Mouse (Mus musculus): ENCODE measurements around the gene Adamtsl1. TPM values are rescaled to one million over a fixed set of nuclear protein-coding genes. Genes with fewer than 3 reads are reported as not detected.

Gene Adamtsl1
- polyA plus RNA-seq, 1 experiment from 2014 or later: 17.6 TPM

DNA sequence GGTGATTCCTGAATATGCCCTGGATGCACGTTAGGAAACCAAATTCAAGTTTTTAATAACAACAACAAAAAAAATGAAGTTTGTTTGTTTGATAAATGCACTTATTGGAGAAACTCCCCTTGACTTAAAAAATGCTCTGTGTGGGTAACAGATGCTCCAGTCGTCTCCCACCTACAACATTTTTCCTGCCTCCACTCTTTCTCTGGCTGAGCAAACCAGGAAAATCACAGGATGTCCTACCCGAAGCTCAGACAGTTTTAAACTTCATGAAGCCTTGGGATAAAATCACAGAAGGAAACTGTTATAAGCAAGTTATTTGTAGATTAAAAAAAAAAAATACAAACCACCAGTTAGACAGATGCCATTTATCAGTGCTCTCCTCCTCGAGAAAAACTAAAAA, 788.1 kb downstream of the Adamtsl1 start:
- Histone ChIP-seq H3K4me1 (no peaks in the 10 kb centered on the region), H3K9ac (no peak overlapping the region), H3K36me3 (no peaks in the 10 kb centered on the region), H3K9me3 (no peaks in the 10 kb centered on the region), H3K27ac (no peak overlapping the region), H3K27me3 (no peaks in the 10 kb centered on the region), H3K4me3 (no peak overlapping the region), H3K4me2 (no peak overlapping the region)
- WGBS: 50% methylated on average over 4 of the region's 4 CpGs
- ATAC-seq (ENCODE audit: borderline replicate concordance, extremely low read depth, low FRiP score, low TSS enrichment): no peak

DNA sequence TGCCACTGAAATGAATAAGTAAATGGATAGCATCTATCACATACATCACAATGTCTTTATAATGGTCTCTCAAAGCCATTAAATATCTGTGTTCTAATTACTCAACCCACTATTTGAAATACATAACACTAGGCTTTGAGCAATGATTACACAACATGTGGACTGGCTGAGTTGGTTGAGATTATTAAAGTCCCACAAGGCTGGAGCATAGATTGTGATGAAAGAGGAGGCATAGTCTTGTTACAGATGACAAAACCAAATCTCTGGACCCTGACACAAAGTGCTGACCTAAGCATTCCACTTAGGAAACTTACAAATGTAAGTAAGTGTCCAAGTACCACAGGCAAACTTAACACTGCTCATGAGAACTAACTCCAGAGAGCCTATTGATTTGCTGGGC, 792.8 kb downstream of the Adamtsl1 start:
- Histone ChIP-seq H3K36me3 (no peaks in the 10 kb centered on the region), H3K27ac (no peak overlapping the region), H3K27me3 (no peaks in the 10 kb centered on the region), H3K4me2 (no peak overlapping the region), H3K9ac (no peak overlapping the region), H3K4me1 (peaks cover 10% of the 10 kb centered on the region), H3K4me3 (no peak overlapping the region), H3K9me3 (no peaks in the 10 kb centered on the region)
- ATAC-seq (ENCODE audit: borderline replicate concordance, extremely low read depth, low FRiP score, low TSS enrichment): no peak

DNA sequence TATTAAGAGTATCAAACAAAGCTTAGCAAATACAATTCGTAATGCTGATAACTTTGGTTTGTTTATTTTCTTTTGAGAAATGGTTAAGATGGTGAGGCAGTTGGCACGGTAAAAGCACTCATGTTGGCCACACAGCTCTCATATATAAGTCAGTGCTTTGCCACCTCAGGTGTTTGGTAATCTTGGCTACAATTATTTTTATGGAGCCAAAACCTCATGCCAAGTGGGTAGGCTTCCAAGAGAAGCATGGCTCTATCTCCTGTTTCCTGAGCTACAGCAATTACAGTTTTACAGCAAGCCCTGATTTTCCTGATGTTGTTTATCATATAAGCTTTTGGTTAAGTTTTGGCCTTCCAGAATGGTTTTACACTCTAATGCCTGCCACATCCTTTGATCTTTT, 795.2 kb downstream of the Adamtsl1 start:
- Histone ChIP-seq H3K9ac (no peak overlapping the region), H3K4me2 (no peak overlapping the region), H3K4me1 (peaks cover 19% of the 10 kb centered on the region), H3K9me3 (no peaks in the 10 kb centered on the region), H3K4me3 (no peak overlapping the region), H3K27ac (no peak overlapping the region), H3K27me3 (no peaks in the 10 kb centered on the region), H3K36me3 (no peaks in the 10 kb centered on the region)
- no peak for ATAC-seq (ENCODE audit: borderline replicate concordance, extremely low read depth, low FRiP score, low TSS enrichment)
- 56% methylated on average over 2 of the region's 2 CpGs for WGBS

DNA sequence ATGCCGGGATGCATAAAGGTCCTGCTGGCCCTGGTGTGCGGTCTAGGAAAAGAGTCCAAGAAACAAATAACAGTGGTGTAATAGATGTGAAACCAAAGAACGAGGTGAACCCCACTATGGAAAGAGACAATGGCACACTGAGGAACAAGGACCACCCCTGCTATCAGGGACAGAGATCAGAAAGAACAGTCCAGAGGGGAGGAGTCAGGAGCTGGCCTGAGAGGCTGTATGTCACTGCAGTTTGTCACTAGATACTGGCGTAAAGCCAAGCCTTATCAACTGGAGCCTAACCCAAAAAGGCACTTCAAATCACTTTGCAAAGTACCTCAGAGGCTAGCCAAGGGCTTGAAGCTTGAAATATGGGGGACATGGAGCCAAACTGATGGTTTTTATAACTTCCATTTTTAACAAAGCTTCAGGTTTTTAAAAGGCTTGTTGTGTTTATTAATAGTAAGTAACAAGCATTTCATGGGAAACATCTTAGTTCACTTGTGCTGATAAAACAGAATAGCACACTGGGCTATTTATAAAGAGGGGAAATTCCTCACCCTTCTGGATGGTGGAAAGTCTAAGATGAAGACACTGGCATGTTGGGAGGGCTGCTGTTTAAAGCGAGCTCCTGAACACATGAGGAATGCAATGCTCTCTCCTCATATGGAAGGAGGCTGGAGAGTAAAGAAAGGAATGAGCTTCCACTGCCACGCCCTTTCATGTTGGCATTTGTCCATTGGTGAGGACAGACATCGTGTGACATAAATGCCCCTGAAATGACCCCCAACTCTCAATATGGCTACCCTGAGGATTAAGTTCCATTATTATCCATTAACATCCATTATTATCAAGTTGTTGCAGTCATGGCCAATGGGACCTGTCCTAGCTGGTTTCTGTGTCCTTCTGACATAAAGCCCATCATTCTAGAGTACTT, 797.1 kb downstream of the Adamtsl1 start:
- no peaks in the 10 kb centered on the region for H3K9me3 ChIP-seq
- H3K27me3 ChIP-seq: no peaks in the 10 kb centered on the region
- ATAC-seq (ENCODE audit: borderline replicate concordance, extremely low read depth, low FRiP score, low TSS enrichment): no peak; the same call in 1 of the 2 replicates
- H3K4me3 ChIP-seq: no peak overlapping the region
- peaks cover 37% of the 10 kb centered on the region for H3K4me1 ChIP-seq
- no peak overlapping the region for H3K4me2 ChIP-seq
- no peaks in the 10 kb centered on the region for H3K36me3 ChIP-seq
- no peak overlapping the region for H3K9ac ChIP-seq
- 47% methylated on average over 7 of the region's 7 CpGs for WGBS
- peak overlapping the region; percentile 7; the same call in 1 of the 2 replicates for H3K27ac ChIP-seq

DNA sequence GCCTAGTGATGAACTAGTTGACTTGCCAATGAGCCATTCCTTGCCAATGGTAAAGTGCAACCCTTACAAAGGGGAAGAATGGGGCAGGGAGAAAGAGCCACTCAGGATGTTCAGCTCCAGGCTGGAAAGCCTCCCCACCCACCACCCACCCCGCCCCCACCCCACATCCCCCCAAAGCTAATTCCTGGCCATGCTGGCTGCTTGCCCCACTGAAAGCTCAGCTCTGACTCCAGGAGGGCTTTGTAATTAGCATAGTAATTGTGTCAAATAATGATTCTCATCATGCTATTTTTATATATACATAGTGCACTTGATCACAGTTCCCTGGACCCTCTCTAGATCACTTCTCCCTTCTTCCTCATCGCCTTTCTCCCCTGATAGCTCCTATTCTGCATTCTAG, 798.4 kb downstream of the Adamtsl1 start:
- peak; percentile 19; the same call in 1 of the 2 replicates for ATAC-seq (ENCODE audit: borderline replicate concordance, extremely low read depth, low FRiP score, low TSS enrichment)
- peaks cover 41% of the 10 kb centered on the region for H3K4me1 ChIP-seq

DNA sequence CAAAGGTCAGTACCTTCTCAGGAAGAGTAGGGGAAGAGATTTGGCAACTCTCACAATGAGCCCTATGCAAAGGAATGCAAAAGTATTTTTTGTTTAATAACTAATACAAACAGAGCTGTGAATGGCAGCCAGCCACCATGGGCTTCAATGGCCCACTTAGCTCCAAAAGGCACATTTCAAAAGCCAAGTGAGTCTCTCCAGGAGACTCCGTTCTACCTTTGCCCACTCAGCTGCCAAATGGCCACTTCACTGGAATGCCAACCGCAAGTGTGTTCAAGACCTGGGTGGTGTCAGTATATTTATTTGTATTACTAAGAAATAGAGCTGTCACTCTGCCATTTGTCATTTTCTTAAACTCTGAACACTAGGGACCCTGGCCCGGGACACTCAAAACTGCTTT, 800.5 kb downstream of the Adamtsl1 start:
- WGBS: 30% methylated on average over 3 of the region's 3 CpGs
- Histone ChIP-seq H3K27ac (peak overlapping the region; percentile 77), H3K27me3 (no peaks in the 10 kb centered on the region), H3K4me2 (no peak overlapping the region), H3K4me1 (peaks cover 52% of the 10 kb centered on the region), H3K4me3 (no peak overlapping the region), H3K9ac (no peak overlapping the region), H3K9me3 (no peaks in the 10 kb centered on the region), H3K36me3 (no peaks in the 10 kb centered on the region)
- ATAC-seq (ENCODE audit: borderline replicate concordance, extremely low read depth, low FRiP score, low TSS enrichment): peak; percentile 52; the same call in 1 of the 2 replicates

More for the DNA sequence above, 798.4 kb downstream of the Adamtsl1 start:
- no peaks in the 10 kb centered on the region for H3K27me3 ChIP-seq
- no peak overlapping the region for H3K4me2 ChIP-seq
- WGBS: 84% methylated on average over 2 of the region's 2 CpGs
- H3K9ac ChIP-seq: no peak overlapping the region
- no peak overlapping the region for H3K27ac ChIP-seq
- H3K9me3 ChIP-seq: no peaks in the 10 kb centered on the region
- H3K4me3 ChIP-seq: no peak overlapping the region
- H3K36me3 ChIP-seq: no peaks in the 10 kb centered on the region

DNA sequence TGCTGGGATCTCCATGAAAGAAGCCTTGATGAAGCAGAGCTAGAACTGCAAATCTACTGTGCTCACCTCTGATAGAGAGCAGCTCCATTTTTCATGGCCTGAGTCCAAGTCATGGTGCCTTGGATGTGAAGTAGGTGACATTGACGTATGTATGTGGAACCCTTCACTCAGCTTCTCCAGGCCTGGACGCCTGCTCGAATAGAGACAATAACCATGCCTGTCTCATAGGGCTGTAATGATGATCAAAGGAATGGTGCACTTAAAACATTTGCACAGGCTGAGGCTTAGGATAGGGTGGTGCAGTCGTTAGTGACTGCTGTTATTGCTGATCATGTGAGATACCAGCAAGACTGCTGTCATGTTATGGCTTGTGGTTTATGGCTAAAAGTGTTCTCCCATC, 801.1 kb downstream of the Adamtsl1 start:
- 35% methylated on average over 4 of the region's 4 CpGs for WGBS
- H3K4me1 ChIP-seq: peaks cover 52% of the 10 kb centered on the region

DNA sequence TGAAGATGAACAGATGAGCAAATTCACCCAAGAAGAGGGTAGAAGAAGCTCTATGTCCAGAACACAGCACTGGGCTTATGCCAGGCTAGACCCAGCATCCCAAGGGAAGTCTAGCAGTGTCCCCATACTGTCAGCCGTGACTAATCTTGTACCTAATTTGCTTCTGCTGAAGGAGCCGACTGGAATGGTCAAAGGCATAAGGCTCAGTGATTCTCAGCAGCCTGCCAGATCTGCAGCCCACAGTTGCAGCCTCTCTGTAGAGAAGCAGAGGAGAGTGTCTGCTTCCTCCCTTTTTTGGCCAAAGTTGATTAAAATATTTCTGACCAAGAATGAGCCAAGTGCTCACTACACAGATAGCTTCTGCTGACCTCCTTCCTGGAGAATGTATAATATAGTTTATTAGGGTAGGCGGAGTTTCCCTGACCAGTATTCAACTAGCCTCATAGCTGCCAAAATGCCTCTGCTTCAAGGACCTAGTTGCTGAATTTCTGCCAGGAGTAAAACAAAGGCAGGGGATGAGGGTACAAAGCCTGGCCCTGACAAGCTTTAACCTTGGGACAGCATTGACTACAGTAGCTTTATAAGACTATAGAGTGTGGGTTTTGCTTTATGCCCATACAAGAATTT, 804.1 kb downstream of the Adamtsl1 start:
- peak; percentile 62 for ATAC-seq (ENCODE audit: borderline replicate concordance, extremely low read depth, low FRiP score, low TSS enrichment)
- 41% methylated on average over 3 of the region's 3 CpGs for WGBS
- Histone ChIP-seq H3K36me3 (no peaks in the 10 kb centered on the region), H3K4me3 (no peak overlapping the region), H3K4me2 (no peak overlapping the region), H3K9ac (no peak overlapping the region), H3K9me3 (no peaks in the 10 kb centered on the region), H3K27me3 (no peaks in the 10 kb centered on the region), H3K27ac (peak overlapping the region; percentile 62), H3K4me1 (peaks cover 33% of the 10 kb centered on the region)

More for the DNA sequence above, 801.1 kb downstream of the Adamtsl1 start:
- Histone ChIP-seq H3K4me2 (no peak overlapping the region), H3K9ac (no peak overlapping the region), H3K4me3 (no peak overlapping the region), H3K9me3 (no peaks in the 10 kb centered on the region), H3K36me3 (no peaks in the 10 kb centered on the region), H3K27me3 (no peaks in the 10 kb centered on the region), H3K27ac (peak overlapping the region; percentile 77)
- ATAC-seq (ENCODE audit: borderline replicate concordance, extremely low read depth, low FRiP score, low TSS enrichment): no peak

DNA sequence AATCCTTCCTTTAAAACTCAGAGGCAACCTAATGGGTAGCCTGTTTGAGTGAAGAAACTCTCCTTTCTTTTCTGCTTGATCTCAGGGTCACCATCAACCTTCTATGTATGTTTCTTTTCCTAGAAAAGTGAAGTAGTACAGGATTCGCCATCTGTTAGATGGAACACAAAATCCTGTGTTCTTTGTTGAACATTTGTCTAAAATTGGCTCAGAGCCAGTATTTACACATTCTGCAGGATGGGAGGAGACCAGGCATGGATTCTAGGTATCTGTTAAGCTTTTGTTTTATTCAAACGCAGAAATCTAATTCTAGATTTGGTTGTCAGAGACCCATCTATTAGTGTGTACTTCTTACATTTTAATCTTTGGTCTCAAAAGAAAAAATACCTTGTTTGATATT, 811.4 kb downstream of the Adamtsl1 start:
- Histone ChIP-seq H3K36me3 (no peaks in the 10 kb centered on the region), H3K9me3 (no peaks in the 10 kb centered on the region), H3K27ac (0 out of 2 replicates have a peak overlapping the region, but pooled peaks have one; percentile 1), H3K4me1 (peaks cover 17% of the 10 kb centered on the region), H3K27me3 (no peaks in the 10 kb centered on the region), H3K4me2 (no peak overlapping the region), H3K4me3 (no peak overlapping the region), H3K9ac (no peak overlapping the region)
- no peak for ATAC-seq (ENCODE audit: borderline replicate concordance, extremely low read depth, low FRiP score, low TSS enrichment)
- 18% methylated on average over 2 of the region's 2 CpGs for WGBS

DNA sequence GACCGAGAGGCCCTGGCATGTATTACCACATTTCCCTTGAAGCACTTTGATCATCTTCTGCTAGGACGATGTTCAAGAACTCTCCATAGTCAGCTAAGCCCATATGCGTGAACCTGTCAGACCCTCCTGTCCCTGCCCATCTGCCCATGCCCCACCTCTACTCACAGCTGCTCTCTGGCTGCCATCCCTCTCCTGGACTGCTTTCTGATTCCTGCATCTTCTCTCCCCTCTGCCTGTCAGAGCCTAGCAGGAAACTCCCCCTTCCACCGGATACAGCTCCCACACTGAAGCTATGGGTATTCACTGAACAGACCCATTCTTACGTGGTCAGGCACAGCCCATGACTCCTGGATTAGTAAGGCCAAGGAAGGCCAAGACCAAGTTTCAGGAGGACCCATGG, 812.0 kb downstream of the Adamtsl1 start:
- Histone ChIP-seq H3K36me3 (no peaks in the 10 kb centered on the region), H3K9me3 (no peaks in the 10 kb centered on the region), H3K27ac (no peak overlapping the region), H3K4me3 (no peak overlapping the region), H3K27me3 (no peaks in the 10 kb centered on the region), H3K4me1 (peaks cover 17% of the 10 kb centered on the region), H3K4me2 (no peak overlapping the region), H3K9ac (no peak overlapping the region)
- 63% methylated on average over 5 of the region's 5 CpGs for WGBS
- ATAC-seq (ENCODE audit: borderline replicate concordance, extremely low read depth, low FRiP score, low TSS enrichment): no peak

DNA sequence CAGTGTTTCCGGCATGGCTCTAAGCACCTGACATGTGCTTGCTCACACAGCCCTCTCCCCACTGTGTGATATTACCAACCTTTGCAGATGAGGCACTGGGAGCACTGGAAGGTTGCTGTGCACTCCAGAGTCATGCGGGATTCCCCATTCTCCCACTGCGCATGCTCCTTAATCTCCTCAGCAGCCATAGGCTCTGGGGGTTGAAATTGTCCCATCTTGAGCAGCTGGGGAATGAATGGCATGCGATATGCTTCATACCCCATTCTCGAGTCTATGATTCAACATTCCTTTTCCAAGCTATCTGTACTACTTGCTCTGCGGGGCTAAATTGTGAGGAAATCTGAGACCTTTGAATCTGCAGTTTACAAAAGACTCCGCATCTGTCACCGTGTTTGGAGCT, 812.7 kb downstream of the Adamtsl1 start:
- Histone ChIP-seq H3K9ac (no peak overlapping the region), H3K4me3 (no peak overlapping the region), H3K4me1 (peaks cover 17% of the 10 kb centered on the region), H3K36me3 (no peaks in the 10 kb centered on the region), H3K9me3 (no peaks in the 10 kb centered on the region), H3K27me3 (no peaks in the 10 kb centered on the region), H3K27ac (no peak overlapping the region), H3K4me2 (no peak overlapping the region)
- ATAC-seq (ENCODE audit: borderline replicate concordance, extremely low read depth, low FRiP score, low TSS enrichment): no peak; the same call in 1 of the 2 replicates
- WGBS: 40% methylated on average over 8 of the region's 8 CpGs

DNA sequence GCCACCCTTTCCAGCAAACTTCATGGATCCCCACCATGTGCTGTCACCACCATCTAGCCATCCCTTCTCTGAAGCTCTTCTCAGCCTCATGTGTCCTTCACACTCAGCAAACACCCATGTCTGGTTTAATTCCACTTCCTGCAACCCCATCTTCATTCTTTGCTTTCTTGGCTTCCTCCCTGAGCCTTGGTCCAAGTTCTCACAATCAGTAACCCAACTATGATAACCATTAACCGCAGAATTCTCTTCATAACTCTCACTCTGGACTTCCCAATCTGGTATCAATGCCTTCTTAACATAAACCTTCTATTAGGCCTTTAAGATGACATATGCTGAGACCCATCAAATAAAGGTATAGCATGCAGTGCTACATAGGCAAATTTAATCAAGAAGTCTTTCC, 815.5 kb downstream of the Adamtsl1 start:
- Histone ChIP-seq H3K4me1 (peaks cover 17% of the 10 kb centered on the region), H3K4me2 (no peak overlapping the region), H3K9me3 (no peaks in the 10 kb centered on the region), H3K27me3 (no peaks in the 10 kb centered on the region), H3K27ac (no peak overlapping the region), H3K9ac (no peak overlapping the region), H3K36me3 (no peaks in the 10 kb centered on the region), H3K4me3 (no peak overlapping the region)
- ATAC-seq (ENCODE audit: borderline replicate concordance, extremely low read depth, low FRiP score, low TSS enrichment): no peak
- WGBS: 88% methylated on average over 1 of the region's 1 CpGs

Data from lung, embryonic 15.5 days (tissue).